Mouse (Mus musculus) hindbrain, embryonic 15.5 days (tissue): ENCODE measurements around the gene Scrn3. TPM values are rescaled to one million over a fixed set of nuclear protein-coding genes. Genes with fewer than 3 reads are reported as not detected.

Source experiments
- ATAC-seq: fragments of 200-750 bp; cut with Nextera tagmentation; 2 replicates; pipeline ENCODE4 v1.8.0; 2017; ENCODE audit warnings: low read depth, moderate number of reproducible peaks, moderate TSS enrichment; ENCODE audit not compliant: low FRiP score
- H3K27ac ChIP-seq: fragments of 300-500 bp; sonication (generic); replicated peaks from 2 replicates; pipeline ENCODE4 v1.5.1; 2015; ENCODE audit warnings: mild to moderate bottlenecking, inconsistent platforms
- H3K27me3 ChIP-seq: fragments of 300-500 bp; sonication (generic); 2 replicates; pipeline ENCODE4 v1.6.1; 2015; ENCODE audit warnings: control low read depth, inconsistent platforms
- H3K36me3 ChIP-seq: fragments of 300-500 bp; sonication (generic); 2 replicates; pipeline ENCODE4 v1.6.1; 2015; ENCODE audit warnings: control low read depth, inconsistent platforms
- H3K4me1 ChIP-seq: fragments of 300-500 bp; sonication (generic); replicated peaks from 2 replicates; pipeline ENCODE4 v1.6.1; 2015; ENCODE audit warnings: control low read depth, inconsistent platforms
- H3K4me2 ChIP-seq: fragments of 300-500 bp; sonication (generic); 2 replicates; pipeline ENCODE4 v1.6.1; 2015; ENCODE audit warnings: moderate library complexity, mild to moderate bottlenecking, inconsistent platforms
- H3K4me3 ChIP-seq: fragments of 300-500 bp; sonication (generic); 2 replicates; pipeline ENCODE4 v1.5.1; 2015; ENCODE audit warnings: mild to moderate bottlenecking, inconsistent platforms
- H3K9ac ChIP-seq: fragments of 300-500 bp; sonication (generic); 2 replicates; pipeline ENCODE4 v1.6.1; 2015; ENCODE audit warnings: inconsistent platforms
- H3K9me3 ChIP-seq: fragments of 300-500 bp; sonication (generic); 2 replicates; pipeline ENCODE4 v1.6.1; 2016; ENCODE audit warnings: control low read depth, inconsistent platforms
- WGBS: fragments of 180-500 bp; shearing (Covaris S2); methylation state at CpG from one replicate; pipeline ENCODE4 v1.1.7; 2015; 5-methylcytosine and 5-hydroxymethylcytosine counted together
- polyA plus RNA-seq: library from polyadenylated mRNA; unstranded; fragments of >200 nt; fragmentation: Nextera tagmentation; extraction: Ambion mirVana; gene quantifications from 2 replicates; pipeline ENCODE4 v1.2.1, GENCODE M21; 2015

Gene Scrn3
- polyA plus RNA-seq, 1 experiment from 2014 or later = 7.3 TPM

- Histone ChIP-seq H3K9ac (no peak overlapping the region), H3K36me3 (no peaks in the 10 kb centered on the region), H3K27me3 (peaks cover 58% of the 10 kb centered on the region), H3K9me3 (no peaks in the 10 kb centered on the region), H3K27ac (no peak overlapping the region), H3K4me3 (no peak overlapping the region), H3K4me2 (no peak overlapping the region), H3K4me1 (peaks cover 38% of the 10 kb centered on the region)
- WGBS = 1% methylated on average over 14 of the region's 14 CpGs
- ATAC-seq = no peak
Measured at GRCm38 (mm10) chr2:73270071-73270592, 42.3 kb upstream of the Scrn3 start.

- H3K4me2 ChIP-seq = peak overlapping the region; percentile 21; the same call in 1 of the 2 replicates
- H3K27me3 ChIP-seq = peaks cover 53% of the 10 kb centered on the region
- H3K9me3 ChIP-seq = no peaks in the 10 kb centered on the region
- under 1% methylated on average over 38 of the region's 38 CpGs for WGBS
- H3K9ac ChIP-seq = peak overlapping the region; percentile 10; the same call in 1 of the 2 replicates
- H3K36me3 ChIP-seq = no peaks in the 10 kb centered on the region
- H3K27ac ChIP-seq = no peak overlapping the region
- H3K4me1 ChIP-seq = peaks cover 38% of the 10 kb centered on the region
- ATAC-seq = no peak
- H3K4me3 ChIP-seq = peak overlapping the region; percentile 36; the same call in 1 of the 2 replicates
Measured at GRCm38 (mm10) chr2:73270593-73271458, 41.6 kb upstream of the Scrn3 start.

- Histone ChIP-seq H3K36me3 (no peaks in the 10 kb centered on the region), H3K9ac (no peak within 1 kb of the TSS), H3K4me2 (peak within 1 kb of the TSS; percentile 57), H3K27me3 (peaks cover 51% of the 10 kb centered on the region), H3K27ac (no peak within 1 kb of the TSS), H3K9me3 (no peaks in the 10 kb centered on the region), H3K4me1 (peaks cover 38% of the 10 kb centered on the region), H3K4me3 (peak within 1 kb of the TSS; percentile 36)
- peak; percentile 83 for ATAC-seq
- under 1% methylated on average over 48 of the region's 48 CpGs for WGBS
Measured at GRCm38 (mm10) chr2:73271459-73272161, 40.8 kb upstream of the Scrn3 start, which contains the start of gene Sp9. TSS of gene Sp9 (plus strand) at chr2:73271925.

GRCm38 (mm10) chr2:73272351-73273248 lies 39.8 kb upstream of the Scrn3 start:
- no peak overlapping the region for H3K27ac ChIP-seq
- ATAC-seq = no peak
- no peak overlapping the region for H3K9ac ChIP-seq

GRCm38 (mm10) chr2:73273249-73274118 lies 38.9 kb upstream of the Scrn3 start:
- Histone ChIP-seq H3K9me3 (no peaks in the 10 kb centered on the region), H3K9ac (no peak overlapping the region), H3K27ac (no peak overlapping the region), H3K27me3 (peaks cover 48% of the 10 kb centered on the region), H3K4me2 (peak overlapping the region; percentile 57), H3K36me3 (no peaks in the 10 kb centered on the region), H3K4me1 (peaks cover 38% of the 10 kb centered on the region), H3K4me3 (peak overlapping the region; percentile 36)
- under 1% methylated on average over 102 of the region's 110 CpGs for WGBS
- ATAC-seq = 0 out of 2 replicates have a peak, but pooled peaks have one; percentile 21

More at GRCm38 (mm10) chr2:73272351-73273248, 39.8 kb upstream of the Scrn3 start:
- H3K36me3 ChIP-seq = no peaks in the 10 kb centered on the region
- no peaks in the 10 kb centered on the region for H3K9me3 ChIP-seq
- peaks cover 38% of the 10 kb centered on the region for H3K4me1 ChIP-seq
- WGBS = under 1% methylated on average over 55 of the region's 55 CpGs
- H3K4me3 ChIP-seq = peak overlapping the region; percentile 36
- peak overlapping the region; percentile 57 for H3K4me2 ChIP-seq
- peaks cover 52% of the 10 kb centered on the region for H3K27me3 ChIP-seq

- H3K4me2 ChIP-seq = peak overlapping the region; percentile 57
- peaks cover 38% of the 10 kb centered on the region for H3K4me1 ChIP-seq
- no peak for ATAC-seq
- H3K9me3 ChIP-seq = no peaks in the 10 kb centered on the region
- no peaks in the 10 kb centered on the region for H3K36me3 ChIP-seq
- peak overlapping the region; percentile 36 for H3K4me3 ChIP-seq
- H3K9ac ChIP-seq = no peak overlapping the region
- WGBS = under 1% methylated on average over 88 of the region's 88 CpGs
- peaks cover 44% of the 10 kb centered on the region for H3K27me3 ChIP-seq
- no peak overlapping the region for H3K27ac ChIP-seq
Measured at GRCm38 (mm10) chr2:73274119-73274920, 38.1 kb upstream of the Scrn3 start.

- peaks cover 37% of the 10 kb centered on the region for H3K27me3 ChIP-seq
Measured at GRCm38 (mm10) chr2:73275261-73276040, 37.0 kb upstream of the Scrn3 start.

GRCm38 (mm10) chr2:73276141-73276571 lies 36.2 kb upstream of the Scrn3 start:
- no peak overlapping the region for H3K4me3 ChIP-seq
- no peak overlapping the region for H3K9ac ChIP-seq
- H3K27ac ChIP-seq = no peak overlapping the region
- ATAC-seq = no peak
- H3K9me3 ChIP-seq = no peaks in the 10 kb centered on the region
- WGBS = 2% methylated on average over 6 of the region's 6 CpGs
- peaks cover 30% of the 10 kb centered on the region for H3K4me1 ChIP-seq
- no peak overlapping the region for H3K4me2 ChIP-seq
- H3K36me3 ChIP-seq = no peaks in the 10 kb centered on the region
- peaks cover 37% of the 10 kb centered on the region for H3K27me3 ChIP-seq

More at GRCm38 (mm10) chr2:73275261-73276040, 37.0 kb upstream of the Scrn3 start:
- no peak overlapping the region for H3K27ac ChIP-seq
- H3K4me2 ChIP-seq = no peak overlapping the region
- H3K36me3 ChIP-seq = no peaks in the 10 kb centered on the region
- no peak overlapping the region for H3K9ac ChIP-seq
- H3K4me3 ChIP-seq = no peak overlapping the region
- ATAC-seq = no peak
- 11% methylated on average over 8 of the region's 8 CpGs for WGBS
- no peaks in the 10 kb centered on the region for H3K9me3 ChIP-seq
- H3K4me1 ChIP-seq = peaks cover 37% of the 10 kb centered on the region

GRCm38 (mm10) chr2:73277021-73277708 lies 35.2 kb upstream of the Scrn3 start:
- Histone ChIP-seq H3K27ac (no peak overlapping the region), H3K36me3 (no peaks in the 10 kb centered on the region), H3K4me1 (peaks cover 23% of the 10 kb centered on the region), H3K4me2 (peak overlapping the region; percentile 12), H3K4me3 (no peak overlapping the region), H3K9me3 (no peaks in the 10 kb centered on the region), H3K27me3 (peaks cover 39% of the 10 kb centered on the region), H3K9ac (no peak overlapping the region)
- ATAC-seq = no peak; the same call in 1 of the 2 replicates
- WGBS = 1% methylated on average over 38 of the region's 38 CpGs
